Comparison of ENCODE assay signal across 9 mouse cellular contexts in genomic region chr4:148805811-148806747, GRCm38 (mm10). TPM values are rescaled to one million over a fixed set of nuclear protein-coding genes. Genes with fewer than 3 reads are reported as not detected.
DNase-seq lines count a peak whose midpoint lies in the region; ATAC-seq and TF ChIP-seq lines count a peak whose summit lies in the region.
"Had no signal": no experiment of that assay in that cellular context is flagged by ENCODE, and none has a peak within 500 bp of the region (broad histone marks: within the 10 kb centered on the region; RNA-seq: fewer than 3 reads in every experiment).

No protein-coding gene starts in this region.

- peak overlapping the region; percentile 95 for H3K4me2 ChIP-seq in intestine, embryonic 16.5 days (ENCODE audit: low read depth, low read length)

- under 1% methylated on average over 64 of the region's 64 CpGs for WGBS in intestine, embryonic 16.5 days

- H3K4me1 ChIP-seq in intestine, embryonic 16.5 days (ENCODE audit: control insufficient read depth, insufficient read depth, low read length): peaks cover 26% of the 10 kb centered on the region

- TF ChIP-seq CTCF in gastrocnemius, adult 2 months (IDR thresholded peaks at IDR 0.05): no peak

- peaks cover 35% of the 10 kb centered on the region for H3K27me3 ChIP-seq in intestine, embryonic 16.5 days (replicated peaks; ENCODE audit: control insufficient read depth, insufficient read depth, low read length)
- H3K27me3 ChIP-seq: Patski had no signal

- intact Hi-C loops in gastrocnemius, adult 2 months (cut with DNase I): loop anchor here (5.0 kb wide), 1 partner anchor 96 kb away; no protein-coding TSS in a partner anchor

- H3K36me3 ChIP-seq in intestine, embryonic 16.5 days (ENCODE audit: control insufficient read depth, insufficient read depth, low read length): no peaks in the 10 kb centered on the region

- no peaks in the 10 kb centered on the region for H3K9me3 ChIP-seq in intestine, embryonic 16.5 days (ENCODE audit: control insufficient read depth, low read length)

- no peak; the same call in 1 of the 2 replicates for ATAC-seq in intestine, embryonic 16.5 days
- ATAC-seq in megakaryocyte progenitor cell, adult 5-6 weeks (replicated peaks; ENCODE audit: poor library complexity): no peak
- ATAC-seq: Patski had no signal

- DNase-seq in retina, embryonic 14.5 days (ENCODE audit: low spot score): peak; percentile 49
- no peak for DNase-seq in retina, postnatal 1 day
- peak; percentile 79 for DNase-seq in gastrocnemius, adult 2 months
- peak; percentile 32 for DNase-seq in lung, postnatal 36 days
- no peak for DNase-seq in spleen, adult 12 weeks (ENCODE audit: low spot score)
- no peak for DNase-seq in right cerebral cortex, postnatal 14 days

- H3K9ac ChIP-seq in intestine, embryonic 16.5 days (ENCODE audit: low read depth, low read length): peak overlapping the region; percentile 65

- peak overlapping the region; percentile 98 for H3K27ac ChIP-seq in gastrocnemius, adult 2 months
- H3K27ac ChIP-seq in intestine, embryonic 16.5 days (ENCODE audit: low read length): peak overlapping the region; percentile 52

- peak overlapping the region; percentile 98 for H3K4me3 ChIP-seq in gastrocnemius, adult 2 months
- peak overlapping the region; percentile 62 for H3K4me3 ChIP-seq in intestine, embryonic 16.5 days (ENCODE audit: low read length)

RNA-seq across cellular contexts. Expression of gene Casz1, which starts 1.9 kb away (rescaled TPM):
- total RNA-seq in gastrocnemius, adult 2 months (2021): 10 to 100 TPM; 31.2 to 41.3 TPM
- polyA plus RNA-seq in intestine, embryonic 16.5 days (2015; fragmentation: Nextera tagmentation; extraction: Ambion mirVana): 4.7 and 5.9 TPM in 2 replicates
- 4.7 and 5.5 TPM in 2 replicates for total RNA-seq in megakaryocyte progenitor cell, adult 5-6 weeks (2015)
- total RNA-seq in megakaryocyte progenitor cell, adult 5-6 weeks (2017): 2.4 and 3.5 TPM in 2 replicates

Comparison
In these comparisons a context has a peak if more than half of its experiments do, and no peak if none do; other contexts are left out.
1. DNase-seq: peak in retina, embryonic 14.5 days (single experiment), gastrocnemius, adult 2 months (single experiment) and lung, postnatal 36 days (single experiment); none in retina, postnatal 1 day (single experiment), spleen, adult 12 weeks (single experiment) and right cerebral cortex, postnatal 14 days (single experiment).
2. RNA of gene Casz1, which starts 1.9 kb away (total RNA-seq): 31.2 to 41.3 TPM in gastrocnemius, adult 2 months; 2.4 to 5.5 TPM in megakaryocyte progenitor cell, adult 5-6 weeks; every median in the first group is over 4 times any median in the second.